Mouse (Mus musculus): ENCODE results near the gene Rilpl1. TPM values are rescaled to one million over a fixed set of nuclear protein-coding genes. Genes with fewer than 3 reads are reported as not detected.

The Rilpl1 gene
- polyA plus RNA-seq, 2 experiments = 0.98 to 1.4 TPM

DNA sequence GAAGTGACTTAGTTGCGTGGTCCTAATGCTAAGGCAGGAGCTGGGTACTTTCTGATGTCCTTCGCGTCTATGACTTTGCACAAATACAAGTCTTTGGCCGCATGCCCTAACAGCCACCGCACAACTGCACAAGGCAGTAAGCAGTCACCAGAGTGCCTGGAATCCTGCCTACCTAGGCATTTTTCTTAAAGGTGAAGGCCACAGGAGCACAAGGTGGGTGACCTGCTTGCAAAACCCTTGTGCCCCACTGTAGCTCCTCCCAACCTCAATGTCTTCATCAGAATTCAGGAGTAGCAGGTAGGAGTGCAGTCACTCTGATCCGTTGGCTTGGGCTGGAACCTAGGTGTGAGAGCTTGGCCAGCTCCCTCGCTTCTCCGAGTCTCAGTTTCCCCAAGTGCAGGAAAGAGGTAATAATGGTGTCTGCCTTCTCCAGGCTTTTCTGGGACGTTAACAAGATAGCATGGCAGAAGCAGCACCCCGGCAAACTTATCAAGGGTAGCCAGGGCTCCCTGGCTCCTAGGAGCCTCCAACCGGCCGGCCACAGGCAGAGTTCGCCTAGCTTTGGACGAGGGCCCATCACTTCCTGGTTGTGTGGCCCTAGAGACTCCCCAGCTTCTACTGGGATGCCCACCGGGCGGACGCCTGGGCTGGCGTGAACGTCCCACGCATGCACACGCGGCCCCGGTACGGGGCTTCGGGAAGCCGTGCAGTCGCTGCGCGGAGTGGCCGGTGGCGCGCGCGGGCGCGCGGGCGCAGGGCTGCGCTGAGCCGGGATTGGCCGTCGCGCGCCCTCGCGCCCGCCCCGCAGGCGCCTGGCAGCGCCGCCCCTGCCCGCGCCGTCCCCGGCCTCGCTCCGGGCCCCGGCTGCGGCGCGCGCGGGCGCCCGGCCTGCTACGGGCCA, 86.3 kb downstream of the Rilpl1 start:
- 2% methylated on average over 53 of the region's 66 CpGs for WGBS (ENCODE audit: insufficient replicate concordance)
- Histone ChIP-seq H3K36me3 (replicated peaks; ENCODE audit: control insufficient read depth, insufficient read depth, low read depth) (peaks cover 35% of the 10 kb centered on the region), H3K4me1 (replicated peaks; ENCODE audit: control insufficient read depth in 2 of 2, insufficient read depth in 2 of 2, low read length in 1 of 2) (peaks cover 43 to 55% of the 10 kb centered on the region in 2 experiments), H3K9ac (replicated peaks) (peak overlapping the region; percentile 80), H3K9me3 (ENCODE audit: control insufficient read depth, low read length) (no peaks in the 10 kb centered on the region), H3K4me2 (ENCODE audit: low read depth) (peak overlapping the region; percentile 70), H3K4me3 (ENCODE audit: insufficient read depth in 1 of 2, low read depth in 2 of 2, low read length in 2 of 2) (peak overlapping the region; percentile 79 to 86), H3K27ac (peak overlapping the region; percentile 94), H3K27me3 (ENCODE audit: control insufficient read depth, insufficient read depth, low read length) (no peaks in the 10 kb centered on the region)
- DNase-seq (ENCODE audit: low read depth in 3 of 3, low spot score in 3 of 3) (peak; percentile 55 to 61 (median 59)), ATAC-seq (ENCODE audit: insufficient read depth) (peak; percentile 82)
- TF ChIP-seq CTCF (IDR thresholded peaks at IDR 0.05; ENCODE audit: low read depth) = 0 out of 2 replicates have a peak, but pooled peaks have one; percentile 1
- TF ChIP-seq EP300 (IDR thresholded peaks at IDR 0.05; ENCODE audit: low read depth) = no peak

DNA sequence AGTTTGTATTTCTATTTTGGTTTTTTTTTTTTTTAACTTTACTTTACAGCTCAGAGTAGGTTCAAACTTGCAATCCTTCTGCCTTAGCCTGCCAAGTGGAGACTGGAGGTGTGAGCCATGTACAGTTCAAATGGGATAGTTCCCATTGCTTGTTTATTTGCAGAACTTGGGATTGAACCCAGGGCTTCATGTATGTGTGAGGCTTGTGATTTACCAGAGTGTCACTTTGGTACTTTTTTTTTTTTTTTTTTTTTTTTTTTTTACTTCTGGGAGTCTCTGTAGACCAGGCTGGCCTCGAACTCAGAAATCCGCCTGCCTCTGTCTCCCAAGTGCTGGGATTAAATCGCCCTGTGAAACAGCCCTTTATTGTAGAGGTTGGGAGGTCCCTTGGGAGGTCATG, 87.0 kb downstream of the Rilpl1 start:
- no peaks in the 10 kb centered on the region for H3K27me3 ChIP-seq (ENCODE audit: control insufficient read depth, insufficient read depth, low read length)
- no peaks in the 10 kb centered on the region for H3K9me3 ChIP-seq (ENCODE audit: control insufficient read depth, low read length)
- H3K27ac ChIP-seq = peak overlapping the region; percentile 94
- TF ChIP-seq EP300 (IDR thresholded peaks at IDR 0.05; ENCODE audit: low read depth) (no peak), CTCF (IDR thresholded peaks at IDR 0.05; ENCODE audit: low read depth) (no peak)
- peak overlapping the region; percentile 80 for H3K9ac ChIP-seq (replicated peaks)
- peaks cover 41 to 51% of the 10 kb centered on the region in 2 experiments for H3K4me1 ChIP-seq (replicated peaks; ENCODE audit: control insufficient read depth in 2 of 2, insufficient read depth in 2 of 2, low read length in 1 of 2)
- ATAC-seq (ENCODE audit: insufficient read depth) (no peak), DNase-seq (ENCODE audit: low read depth in 3 of 3, low spot score in 3 of 3) (no peak)
- H3K4me2 ChIP-seq (ENCODE audit: low read depth) = peak overlapping the region; percentile 70
- WGBS (ENCODE audit: insufficient replicate concordance) = 62% methylated on average over 3 of the region's 3 CpGs
- peak overlapping the region; percentile 78 to 79 for H3K4me3 ChIP-seq (ENCODE audit: insufficient read depth in 1 of 2, low read depth in 2 of 2, low read length in 2 of 2)
- H3K36me3 ChIP-seq (replicated peaks; ENCODE audit: control insufficient read depth, insufficient read depth, low read depth) = peaks cover 29% of the 10 kb centered on the region

Other genes starting within 250 kb of the Rilpl1 start
- gene Mphosph9, start 203.4 kb downstream of the Rilpl1 start, polyA plus RNA-seq (2012; rRNA removed) = 2.6 and 3.4 TPM in 2 replicates
- gene Mphosph9, start 203.4 kb downstream of the Rilpl1 start, polyA plus RNA-seq (2014; fragmentation: Nextera tagmentation; extraction: Ambion mirVana) = 4.2 and 5.5 TPM in 2 replicates
- gene 2810006K23Rik, start 203.3 kb downstream of the Rilpl1 start, polyA plus RNA-seq (2012; rRNA removed) = 3.1 and 4.0 TPM in 2 replicates
- gene 2810006K23Rik, start 203.3 kb downstream of the Rilpl1 start, polyA plus RNA-seq (2014; fragmentation: Nextera tagmentation; extraction: Ambion mirVana) = 3.4 and 4.2 TPM in 2 replicates
- gene Cdk2ap1, start 168.3 kb downstream of the Rilpl1 start, polyA plus RNA-seq (2012; rRNA removed) = 68.4 and 86.5 TPM in 2 replicates
- 16.3 and 27.0 TPM in 2 replicates for gene Cdk2ap1, start 168.3 kb downstream of the Rilpl1 start, polyA plus RNA-seq (2014; fragmentation: Nextera tagmentation; extraction: Ambion mirVana)
- gene Sbno1, start 105.4 kb downstream of the Rilpl1 start, polyA plus RNA-seq (2012; rRNA removed) = 9.0 and 12.6 TPM in 2 replicates
- 34.2 and 35.1 TPM in 2 replicates for gene Sbno1, start 105.4 kb downstream of the Rilpl1 start, polyA plus RNA-seq (2014; fragmentation: Nextera tagmentation; extraction: Ambion mirVana)
- 47.6 and 58.6 TPM in 2 replicates for gene Kmt5a, start 91.5 kb downstream of the Rilpl1 start, polyA plus RNA-seq (2012; rRNA removed)
- gene Kmt5a, start 91.5 kb downstream of the Rilpl1 start, polyA plus RNA-seq (2014; fragmentation: Nextera tagmentation; extraction: Ambion mirVana) = 51.8 and 68.8 TPM in 2 replicates
- 5.9 and 8.1 TPM in 2 replicates for gene Rilpl2, start 53.0 kb downstream of the Rilpl1 start, polyA plus RNA-seq (2012; rRNA removed)
- 7.8 and 9.6 TPM in 2 replicates for gene Rilpl2, start 53.0 kb downstream of the Rilpl1 start, polyA plus RNA-seq (2014; fragmentation: Nextera tagmentation; extraction: Ambion mirVana)
- gene Snrnp35, start 48.3 kb downstream of the Rilpl1 start, polyA plus RNA-seq (2012; rRNA removed) = 3.0 and 7.4 TPM in 2 replicates
- gene Snrnp35, start 48.3 kb downstream of the Rilpl1 start, polyA plus RNA-seq (2014; fragmentation: Nextera tagmentation; extraction: Ambion mirVana) = 4.5 and 5.8 TPM in 2 replicates
- gene Tmed2, start 9.3 kb upstream of the Rilpl1 start, polyA plus RNA-seq (2012; rRNA removed) = 76.9 and 99.9 TPM in 2 replicates
- 321 and 328 TPM in 2 replicates for gene Tmed2, start 9.3 kb upstream of the Rilpl1 start, polyA plus RNA-seq (2014; fragmentation: Nextera tagmentation; extraction: Ambion mirVana)
- gene Ddx55, start 21.5 kb upstream of the Rilpl1 start, polyA plus RNA-seq (2012; rRNA removed) = 5.2 and 7.1 TPM in 2 replicates
- gene Ddx55, start 21.5 kb upstream of the Rilpl1 start, polyA plus RNA-seq (2014; fragmentation: Nextera tagmentation; extraction: Ambion mirVana) = 4.7 and 5.4 TPM in 2 replicates
- gene Eif2b1, start 47.7 kb upstream of the Rilpl1 start, polyA plus RNA-seq (2012; rRNA removed) = 19.7 and 25.7 TPM in 2 replicates
- gene Eif2b1, start 47.7 kb upstream of the Rilpl1 start, polyA plus RNA-seq (2014; fragmentation: Nextera tagmentation; extraction: Ambion mirVana) = 50.5 and 52.2 TPM in 2 replicates
- gene Gtf2h3, start 47.7 kb upstream of the Rilpl1 start, polyA plus RNA-seq (2012; rRNA removed) = 11.5 and 20.8 TPM in 2 replicates
- 21.8 and 24.4 TPM in 2 replicates for gene Gtf2h3, start 47.7 kb upstream of the Rilpl1 start, polyA plus RNA-seq (2014; fragmentation: Nextera tagmentation; extraction: Ambion mirVana)
- 5.3 and 5.6 TPM in 2 replicates for gene Atp6v0a2, start 97.2 kb upstream of the Rilpl1 start, polyA plus RNA-seq (2012; rRNA removed)
- gene Atp6v0a2, start 97.2 kb upstream of the Rilpl1 start, polyA plus RNA-seq (2014; fragmentation: Nextera tagmentation; extraction: Ambion mirVana) = 10.3 and 12.9 TPM in 2 replicates
- 0.02 TPM in 2 replicates for gene Dnah10, start 193.7 kb upstream of the Rilpl1 start, polyA plus RNA-seq (2012; rRNA removed)
- not detected in 2 replicates for gene Dnah10, start 193.7 kb upstream of the Rilpl1 start, polyA plus RNA-seq (2014; fragmentation: Nextera tagmentation; extraction: Ambion mirVana)

Measured in liver, embryonic 14.5 days (tissue).